Mouse (Mus musculus): ENCODE measurements around the gene Coq2. TPM values are rescaled to one million over a fixed set of nuclear protein-coding genes. Genes with fewer than 3 reads are reported as not detected.
A peak's percentile ranks its signal among the peaks of the same experiment; 100 is the strongest.

The Coq2 gene
- total RNA-seq, 1 experiment from 2014 or later, result 35.1 TPM

DNA sequence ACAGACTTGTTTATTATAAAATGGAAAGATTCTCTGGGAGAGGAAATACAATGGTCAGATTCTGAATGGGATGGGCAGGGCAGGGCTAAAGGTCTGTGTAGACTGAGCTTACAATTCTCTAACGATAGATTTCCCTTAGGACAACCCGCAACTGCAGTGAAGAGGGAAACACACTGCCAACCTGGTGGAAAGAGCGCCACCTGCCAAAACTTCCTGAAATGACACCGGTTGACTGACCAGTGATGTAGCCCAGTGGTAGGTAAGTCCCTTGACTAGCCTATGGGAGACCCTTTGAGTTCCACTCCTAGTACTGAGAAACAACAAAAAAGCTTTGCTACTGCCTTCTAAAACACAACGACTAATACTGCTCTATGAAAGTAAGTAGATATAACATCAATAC is 3.5 kb downstream of the Coq2 start:
- 0 out of 2 replicates have a peak, but pooled peaks have one; percentile 34 for ATAC-seq (replicated peaks; ENCODE audit: insufficient number of reproducible peaks, low FRiP score, low TSS enrichment, poor library complexity, severe bottlenecking)

DNA sequence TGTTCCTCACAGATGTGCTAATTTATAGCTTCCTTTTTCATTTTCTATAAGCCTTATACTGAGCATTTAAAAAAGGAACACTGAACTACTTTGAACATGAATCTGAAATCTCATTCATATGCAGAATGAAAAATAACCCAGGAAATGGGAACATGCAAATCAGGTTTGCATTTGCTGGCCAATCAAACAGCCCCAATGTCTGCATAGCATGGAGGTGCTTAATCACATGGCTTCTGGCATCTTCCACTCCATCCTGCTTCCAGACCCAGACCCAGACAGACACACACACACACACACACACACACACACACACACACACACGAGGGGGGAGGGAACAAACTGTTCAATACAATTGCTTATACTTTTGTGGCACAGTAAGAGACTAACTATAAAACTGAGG is 8.0 kb downstream of the Coq2 start:
- no peak for ATAC-seq (replicated peaks; ENCODE audit: insufficient number of reproducible peaks, low FRiP score, low TSS enrichment, poor library complexity, severe bottlenecking)

GRCm38 (mm10) chr5:100663854-100664253 is 11.1 kb downstream of the Coq2 start:
- ATAC-seq (replicated peaks; ENCODE audit: insufficient number of reproducible peaks, low FRiP score, low TSS enrichment, poor library complexity, severe bottlenecking), result 0 out of 2 replicates have a peak, but pooled peaks have one; percentile 28

DNA sequence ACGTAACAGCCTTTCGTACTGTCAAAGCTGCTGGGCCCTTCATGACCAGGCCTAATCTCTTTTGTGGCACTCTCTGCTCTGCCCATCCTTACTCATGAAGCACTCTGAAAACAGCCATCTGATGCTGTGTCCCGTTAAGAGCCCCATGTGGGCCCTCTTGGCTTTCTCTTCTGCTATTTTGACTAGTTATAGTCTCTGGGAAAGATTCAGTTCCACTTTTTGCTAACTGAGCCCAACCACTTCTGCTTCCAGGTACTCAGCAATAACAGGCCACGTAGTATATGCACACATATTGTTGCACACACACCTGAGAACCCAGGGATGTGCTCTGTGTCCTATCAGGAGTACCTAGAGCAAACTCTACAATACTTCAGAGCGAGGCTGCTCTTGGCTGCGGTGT is 11.9 kb downstream of the Coq2 start:
- ATAC-seq (replicated peaks; ENCODE audit: insufficient number of reproducible peaks, low FRiP score, low TSS enrichment, poor library complexity, severe bottlenecking), result peak; percentile 66

GRCm38 (mm10) chr5:100658460-100658859 is 16.5 kb downstream of the Coq2 start:
- ATAC-seq (replicated peaks; ENCODE audit: insufficient number of reproducible peaks, low FRiP score, low TSS enrichment, poor library complexity, severe bottlenecking), result no peak

DNA sequence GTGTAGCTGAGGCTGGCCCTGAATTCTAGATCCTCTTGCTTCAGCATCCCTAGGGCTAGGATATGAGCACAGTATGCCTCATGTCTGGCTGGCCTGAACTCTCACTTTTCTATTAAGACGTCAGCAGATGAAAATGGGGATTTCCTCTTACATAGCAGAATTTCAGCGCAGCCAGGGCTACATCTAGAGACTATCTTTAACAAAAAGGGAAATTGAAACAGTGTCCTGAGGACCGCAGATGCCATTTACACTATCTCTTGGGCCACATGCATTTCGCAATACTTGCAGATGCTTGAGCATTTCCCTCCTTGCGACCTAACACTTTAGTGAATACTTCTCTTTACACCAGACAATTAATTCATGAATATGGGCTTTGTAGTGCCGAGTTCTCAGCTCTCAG is 18.6 kb downstream of the Coq2 start:
- ATAC-seq (replicated peaks; ENCODE audit: insufficient number of reproducible peaks, low FRiP score, low TSS enrichment, poor library complexity, severe bottlenecking), result peak; percentile 87

DNA sequence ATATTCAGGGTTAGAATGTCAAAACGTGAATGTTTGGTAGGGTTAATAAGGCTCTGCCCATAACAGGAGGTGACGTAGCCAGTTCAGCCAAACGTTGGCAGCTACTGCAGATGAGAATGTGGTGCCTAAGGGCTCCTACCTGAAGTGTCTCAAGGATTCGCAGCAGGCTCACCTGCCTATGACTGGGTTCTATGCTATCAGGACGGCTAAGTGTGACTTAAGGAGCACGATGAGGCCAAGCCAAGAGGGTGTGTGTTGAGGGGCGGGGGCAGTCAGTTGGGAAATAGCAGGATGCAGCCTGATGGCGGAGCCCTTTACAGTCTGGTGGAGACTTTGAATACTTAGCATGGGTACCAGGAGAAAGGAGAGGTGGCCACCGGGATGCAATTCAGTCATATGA is 22.6 kb downstream of the Coq2 start:
- no peak for ATAC-seq (replicated peaks; ENCODE audit: insufficient number of reproducible peaks, low FRiP score, low TSS enrichment, poor library complexity, severe bottlenecking)

GRCm38 (mm10) chr5:100651486-100651885 is 23.5 kb downstream of the Coq2 start:
- ATAC-seq (replicated peaks; ENCODE audit: insufficient number of reproducible peaks, low FRiP score, low TSS enrichment, poor library complexity, severe bottlenecking), result no peak

- ATAC-seq (replicated peaks; ENCODE audit: insufficient number of reproducible peaks, low FRiP score, low TSS enrichment, poor library complexity, severe bottlenecking), result no peak
These were observed 24.0 kb downstream of the Coq2 start for GRCm38 (mm10) chr5:100650969-100651368.

DNA sequence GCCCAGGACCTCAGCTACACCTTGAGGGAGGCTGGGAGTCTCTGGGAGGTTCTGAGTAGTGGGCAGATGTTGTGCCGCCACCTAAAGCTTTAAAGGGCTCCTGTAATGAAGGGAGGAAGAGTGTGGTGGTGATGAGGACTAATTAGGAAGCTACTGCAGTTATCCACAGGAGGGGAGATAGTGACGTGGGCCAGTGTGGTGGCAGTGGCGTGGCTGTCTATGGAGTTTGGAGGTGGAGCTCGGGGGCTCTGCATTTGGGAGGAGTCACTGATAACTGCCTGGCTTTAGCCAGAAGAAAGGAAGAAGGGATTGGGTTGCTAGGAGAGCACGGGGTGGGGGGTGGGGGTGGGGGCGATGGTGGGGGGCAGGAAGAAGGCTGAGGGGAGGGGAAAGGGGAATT is 26.4 kb downstream of the Coq2 start:
- no peak for ATAC-seq (replicated peaks; ENCODE audit: insufficient number of reproducible peaks, low FRiP score, low TSS enrichment, poor library complexity, severe bottlenecking)

- no peak for ATAC-seq (replicated peaks; ENCODE audit: insufficient number of reproducible peaks, low FRiP score, low TSS enrichment, poor library complexity, severe bottlenecking)
These were observed 26.9 kb downstream of the Coq2 start for GRCm38 (mm10) chr5:100648046-100648445.

DNA sequence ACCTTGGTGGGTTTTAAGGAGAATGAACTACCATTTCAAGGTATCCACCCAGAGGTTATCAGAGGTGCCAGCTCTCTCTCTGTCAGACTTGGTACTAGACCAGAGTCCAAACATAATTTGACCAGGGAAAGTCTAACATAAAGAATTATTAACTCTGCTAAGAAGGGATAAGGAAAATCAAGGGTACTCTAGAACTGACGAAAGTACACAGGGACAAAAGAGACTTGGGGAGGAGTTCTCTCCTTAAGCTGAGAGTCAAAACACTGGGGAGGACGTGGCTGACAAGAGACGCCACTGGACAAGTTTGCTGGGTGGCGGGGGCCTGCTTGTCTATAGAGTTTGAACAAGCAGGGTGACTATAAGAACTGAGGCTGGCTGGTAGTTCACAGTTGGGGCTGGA is 28.4 kb downstream of the Coq2 start:
- no peak for ATAC-seq (replicated peaks; ENCODE audit: insufficient number of reproducible peaks, low FRiP score, low TSS enrichment, poor library complexity, severe bottlenecking)

GRCm38 (mm10) chr5:100643991-100644535 is 30.9 kb downstream of the Coq2 start:
- ATAC-seq (replicated peaks; ENCODE audit: insufficient number of reproducible peaks, low FRiP score, low TSS enrichment, poor library complexity, severe bottlenecking), result 0 out of 2 replicates have a peak, but pooled peaks have one; percentile 31

DNA sequence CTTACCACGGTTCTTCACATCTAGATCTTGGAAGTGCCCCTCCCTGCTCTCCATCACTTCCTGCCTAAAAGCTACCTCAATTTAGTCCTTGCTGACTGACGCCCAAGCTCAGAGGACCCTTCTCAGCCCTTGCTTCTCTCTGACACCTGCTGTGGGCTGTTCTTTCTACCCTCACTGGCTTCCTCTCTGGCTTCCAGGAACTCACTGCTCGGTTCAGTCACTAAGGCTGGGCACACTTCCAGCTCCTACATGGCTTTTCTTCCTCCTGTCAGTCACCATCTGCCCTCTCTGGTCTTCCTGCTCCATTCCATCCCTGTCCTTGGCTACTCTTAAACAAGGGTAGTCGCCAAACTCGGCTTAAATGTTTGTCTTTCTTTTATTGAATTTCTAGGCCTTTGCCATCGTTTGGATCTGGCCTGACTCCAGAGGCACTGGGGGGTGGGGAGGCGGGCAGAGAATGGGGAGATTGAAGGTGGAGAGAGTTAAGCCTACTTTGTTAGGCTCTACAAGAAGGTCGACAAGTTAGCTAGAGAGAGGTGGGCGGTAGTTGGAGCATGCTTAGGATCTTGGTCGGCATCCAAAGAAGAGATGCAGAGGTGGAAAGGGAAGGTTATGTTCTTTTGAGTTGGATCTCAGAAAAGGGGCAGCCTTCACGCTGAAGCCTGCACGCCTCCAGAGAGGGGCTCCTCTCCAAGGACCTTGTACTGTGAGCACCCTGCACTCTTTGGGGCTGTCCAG is 31.5 kb downstream of the Coq2 start:
- 0 out of 2 replicates have a peak, but pooled peaks have one; percentile 11 for ATAC-seq (replicated peaks; ENCODE audit: insufficient number of reproducible peaks, low FRiP score, low TSS enrichment, poor library complexity, severe bottlenecking)

GRCm38 (mm10) chr5:100642316-100642715 is 32.6 kb downstream of the Coq2 start:
- ATAC-seq (replicated peaks; ENCODE audit: insufficient number of reproducible peaks, low FRiP score, low TSS enrichment, poor library complexity, severe bottlenecking), result no peak

- ATAC-seq (replicated peaks; ENCODE audit: insufficient number of reproducible peaks, low FRiP score, low TSS enrichment, poor library complexity, severe bottlenecking), result no peak
These were observed 36.5 kb downstream of the Coq2 start for GRCm38 (mm10) chr5:100638483-100638882.

GRCm38 (mm10) chr5:100636794-100637544 is 38.0 kb downstream of the Coq2 start:
- ATAC-seq (replicated peaks; ENCODE audit: insufficient number of reproducible peaks, low FRiP score, low TSS enrichment, poor library complexity, severe bottlenecking), result no peak

- no peak for ATAC-seq (replicated peaks; ENCODE audit: insufficient number of reproducible peaks, low FRiP score, low TSS enrichment, poor library complexity, severe bottlenecking)
These were observed 39.0 kb downstream of the Coq2 start for GRCm38 (mm10) chr5:100635908-100636307.

DNA sequence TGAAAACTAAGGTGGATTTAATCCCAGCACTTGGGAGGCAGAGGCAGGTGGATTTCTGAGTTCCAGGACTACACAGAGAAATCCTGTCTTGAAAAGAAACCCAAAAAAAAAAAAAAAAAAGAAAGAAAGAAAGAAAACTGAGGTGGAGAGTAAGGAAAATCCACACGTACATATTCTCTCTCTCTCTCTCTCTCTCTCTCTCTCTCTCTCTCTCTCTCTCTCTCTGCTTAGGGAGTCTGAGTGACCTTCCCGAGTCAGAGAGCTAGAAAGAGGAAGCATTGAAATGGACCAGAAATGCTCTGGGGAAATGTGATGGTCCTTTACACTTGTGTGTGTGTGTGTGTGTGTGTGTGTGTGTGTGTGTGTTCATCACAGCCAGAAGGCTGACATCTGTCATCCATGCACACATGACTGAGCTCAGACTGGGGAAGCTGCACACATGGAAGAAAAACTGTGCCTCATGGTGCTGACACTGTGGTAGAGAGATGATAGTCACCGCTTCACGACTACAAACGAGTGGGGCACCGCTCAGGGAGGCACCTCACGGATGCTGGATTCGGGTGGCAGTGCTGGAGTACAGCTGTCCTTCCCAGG is 40.0 kb downstream of the Coq2 start:
- peak; percentile 40 for ATAC-seq (replicated peaks; ENCODE audit: insufficient number of reproducible peaks, low FRiP score, low TSS enrichment, poor library complexity, severe bottlenecking)
